Mouse (Mus musculus): ENCODE measurements around the gene Sema4a. TPM values are rescaled to one million over a fixed set of nuclear protein-coding genes. Genes with fewer than 3 reads are reported as not detected.

The Sema4a gene
- polyA plus RNA-seq, 1 experiment from 2014 or later: 30.9 TPM

DNA sequence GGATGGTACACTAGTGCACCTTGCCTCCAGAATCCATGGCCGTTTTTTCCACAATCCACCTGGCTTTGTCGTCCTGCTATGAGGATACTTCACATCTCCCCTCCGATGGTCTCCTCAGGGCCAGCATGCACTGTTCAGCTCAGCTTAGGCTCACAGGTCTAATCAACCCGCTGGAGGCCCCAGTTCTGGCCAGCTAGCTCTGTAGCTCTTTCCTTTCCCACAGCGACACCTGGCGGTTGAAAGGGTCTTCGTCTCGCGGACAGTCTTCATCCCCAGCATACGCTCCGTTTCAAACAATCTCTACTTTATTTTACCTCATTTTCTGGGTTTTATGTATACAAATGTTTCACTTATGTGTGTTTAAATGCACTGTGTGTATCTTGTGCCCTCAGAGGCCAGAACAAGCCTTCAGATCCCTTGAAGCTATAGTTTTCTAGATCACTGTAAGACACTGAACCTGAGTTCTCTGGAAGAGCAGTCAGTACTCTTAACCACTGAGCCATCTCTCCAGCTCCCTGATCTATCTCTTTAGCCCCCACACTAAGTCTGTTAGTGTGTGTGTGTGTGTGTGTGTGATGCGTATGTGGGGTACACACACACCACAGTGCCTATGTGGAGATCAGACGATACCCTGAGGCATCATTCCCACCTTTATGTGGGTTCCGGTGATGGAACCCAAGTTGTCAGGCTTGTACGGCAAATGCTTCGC, 6.3 kb upstream of the Sema4a start:
- H3K9ac ChIP-seq: no peak overlapping the region
- no peaks in the 10 kb centered on the region for H3K9me3 ChIP-seq
- peaks cover 5% of the 10 kb centered on the region; the same call in 1 of the 2 replicates for H3K4me1 ChIP-seq (replicated peaks)
- ATAC-seq: peak; percentile 76
- WGBS: 27% methylated on average over 16 of the region's 16 CpGs
- H3K27ac ChIP-seq: no peak overlapping the region
- H3K4me2 ChIP-seq (replicated peaks): no peak overlapping the region
- H3K27me3 ChIP-seq (replicated peaks): no peaks in the 10 kb centered on the region
- no peaks in the 10 kb centered on the region for H3K36me3 ChIP-seq
- no peak overlapping the region for H3K4me3 ChIP-seq (replicated peaks)

GRCm38 (mm10) chr3:88465127-88465526, 4.1 kb upstream of the Sema4a start:
- no peak overlapping the region for H3K9ac ChIP-seq
- ATAC-seq: no peak
- 65% methylated on average over 2 of the region's 2 CpGs for WGBS

GRCm38 (mm10) chr3:88464425-88464824, 3.4 kb upstream of the Sema4a start:
- H3K4me3 ChIP-seq (replicated peaks): no peak overlapping the region

More at GRCm38 (mm10) chr3:88465127-88465526, 4.1 kb upstream of the Sema4a start:
- H3K27ac ChIP-seq: no peak overlapping the region
- no peak overlapping the region for H3K4me3 ChIP-seq (replicated peaks)
- no peak overlapping the region for H3K4me2 ChIP-seq (replicated peaks)
- 0 out of 2 replicates have a peak, but pooled peaks cover 2% of the 10 kb centered on the region for H3K4me1 ChIP-seq (replicated peaks)
- no peaks in the 10 kb centered on the region for H3K27me3 ChIP-seq (replicated peaks)
- no peaks in the 10 kb centered on the region for H3K36me3 ChIP-seq
- no peaks in the 10 kb centered on the region for H3K9me3 ChIP-seq

GRCm38 (mm10) chr3:88460029-88460428, 953 bp downstream of the Sema4a start:
- Histone ChIP-seq H3K9me3 (no peaks in the 10 kb centered on the region), H3K9ac (no peak overlapping the region), H3K36me3 (no peaks in the 10 kb centered on the region), H3K4me1 (replicated peaks) (peaks cover 26% of the 10 kb centered on the region; the same call in 1 of the 2 replicates), H3K4me2 (replicated peaks) (no peak overlapping the region), H3K27ac (no peak overlapping the region), H3K4me3 (replicated peaks) (no peak overlapping the region), H3K27me3 (replicated peaks) (0 out of 2 replicates have a peak, but pooled peaks cover 4% of the 10 kb centered on the region)
- ATAC-seq: no peak
- 77% methylated on average over 5 of the region's 5 CpGs for WGBS

More at GRCm38 (mm10) chr3:88464425-88464824, 3.4 kb upstream of the Sema4a start:
- Histone ChIP-seq H3K27me3 (replicated peaks) (no peaks in the 10 kb centered on the region), H3K27ac (no peak overlapping the region), H3K4me2 (replicated peaks) (no peak overlapping the region), H3K9me3 (no peaks in the 10 kb centered on the region), H3K9ac (no peak overlapping the region), H3K4me1 (replicated peaks) (0 out of 2 replicates have a peak, but pooled peaks cover 2% of the 10 kb centered on the region), H3K36me3 (no peaks in the 10 kb centered on the region)
- WGBS: 44% methylated on average over 3 of the region's 3 CpGs
- no peak for ATAC-seq

- Histone ChIP-seq H3K27ac (no peak overlapping the region), H3K9me3 (no peaks in the 10 kb centered on the region), H3K4me2 (replicated peaks) (peak overlapping the region; percentile 35), H3K4me3 (replicated peaks) (no peak overlapping the region), H3K9ac (no peak overlapping the region), H3K36me3 (no peaks in the 10 kb centered on the region), H3K27me3 (replicated peaks) (0 out of 2 replicates have a peak, but pooled peaks cover 4% of the 10 kb centered on the region), H3K4me1 (replicated peaks) (peaks cover 30% of the 10 kb centered on the region; the same call in 1 of the 2 replicates)
- ATAC-seq: no peak
- WGBS: 3% methylated on average over 14 of the region's 14 CpGs
These were observed 2.2 kb downstream of the Sema4a start for GRCm38 (mm10) chr3:88458778-88459219.

DNA sequence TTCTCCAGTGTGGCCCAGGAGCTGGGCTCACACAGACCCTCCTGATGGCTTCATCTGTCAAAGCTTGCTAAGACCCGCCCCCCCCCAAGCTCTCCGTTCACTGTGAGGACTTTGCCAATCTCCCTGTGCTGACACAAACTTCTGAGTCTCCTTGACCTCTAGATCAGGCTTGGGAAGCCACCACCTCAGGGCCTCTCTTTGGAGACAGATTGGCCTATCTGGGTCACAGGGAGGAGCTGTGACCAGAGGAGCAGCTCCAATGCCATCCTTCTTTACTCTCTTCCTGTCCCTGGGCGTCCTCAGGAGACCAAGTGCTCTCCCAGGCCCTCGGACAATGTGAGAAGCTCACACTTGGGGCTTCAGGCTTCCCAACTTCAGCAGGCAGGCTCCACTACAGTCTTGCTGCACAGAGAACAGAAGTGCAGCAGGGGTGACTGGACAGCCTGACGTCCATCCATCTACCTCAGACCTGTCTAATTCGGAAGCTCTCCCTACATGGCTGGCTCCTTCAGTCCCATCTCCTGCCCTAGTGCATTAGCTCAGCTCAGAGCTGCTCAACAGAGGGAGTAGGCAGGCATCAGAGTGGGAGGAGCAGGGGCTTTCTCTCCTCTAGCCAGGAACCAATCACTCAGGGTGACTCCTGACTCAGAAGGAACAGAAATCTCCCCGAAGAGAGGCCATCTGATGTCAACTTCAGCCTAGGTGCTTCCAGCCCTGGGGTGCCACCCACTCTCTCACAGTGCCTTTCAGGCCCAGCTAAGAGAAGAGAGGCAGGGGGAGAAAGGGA, 4.0 kb downstream of the Sema4a start:
- Histone ChIP-seq H3K36me3 (no peaks in the 10 kb centered on the region), H3K27me3 (replicated peaks) (0 out of 2 replicates have a peak, but pooled peaks cover 4% of the 10 kb centered on the region), H3K4me3 (replicated peaks) (no peak overlapping the region), H3K9me3 (no peaks in the 10 kb centered on the region), H3K4me2 (replicated peaks) (peak overlapping the region; percentile 49; the same call in 1 of the 2 replicates), H3K9ac (no peak overlapping the region), H3K4me1 (replicated peaks) (peaks cover 33% of the 10 kb centered on the region; the same call in 1 of the 2 replicates), H3K27ac (peak overlapping the region; percentile 54)
- ATAC-seq: peak; percentile 3; the same call in 1 of the 2 replicates
- 66% methylated on average over 7 of the region's 7 CpGs for WGBS

DNA sequence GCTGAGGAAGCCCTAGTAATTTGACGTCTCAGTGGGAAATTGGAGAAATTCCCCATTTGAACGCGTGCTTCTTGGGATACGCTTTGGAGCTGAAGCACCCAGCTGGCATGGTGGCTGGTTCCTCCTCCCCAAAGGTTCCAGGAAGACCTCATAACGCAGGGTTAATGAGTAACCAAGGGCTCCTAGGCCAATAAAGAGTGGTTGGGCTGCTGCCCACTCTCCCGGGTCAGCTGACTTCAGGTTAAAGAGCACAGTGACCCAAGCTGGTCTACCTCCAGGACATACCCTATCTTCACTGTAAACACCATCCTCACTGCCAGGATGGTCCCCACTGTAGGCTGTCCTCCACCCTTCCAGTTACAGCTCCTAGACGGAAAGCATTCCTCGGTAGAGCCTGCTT, 4.7 kb downstream of the Sema4a start:
- Histone ChIP-seq H3K4me3 (replicated peaks) (no peak overlapping the region), H3K4me2 (replicated peaks) (peak overlapping the region; percentile 49), H3K9me3 (no peaks in the 10 kb centered on the region), H3K27me3 (replicated peaks) (0 out of 2 replicates have a peak, but pooled peaks cover 4% of the 10 kb centered on the region), H3K9ac (no peak overlapping the region), H3K36me3 (no peaks in the 10 kb centered on the region), H3K27ac (peak overlapping the region; percentile 93), H3K4me1 (replicated peaks) (peaks cover 33% of the 10 kb centered on the region; the same call in 1 of the 2 replicates)
- WGBS: 66% methylated on average over 8 of the region's 8 CpGs
- ATAC-seq: peak; percentile 55

- Histone ChIP-seq H3K27ac (peak overlapping the region; percentile 93), H3K9me3 (no peaks in the 10 kb centered on the region), H3K27me3 (replicated peaks) (0 out of 2 replicates have a peak, but pooled peaks cover 4% of the 10 kb centered on the region), H3K9ac (peak overlapping the region; percentile 42), H3K4me2 (replicated peaks) (peak overlapping the region; percentile 49), H3K4me3 (replicated peaks) (peak overlapping the region; percentile 21), H3K4me1 (replicated peaks) (peaks cover 36% of the 10 kb centered on the region), H3K36me3 (no peaks in the 10 kb centered on the region)
- 64% methylated on average over 18 of the region's 18 CpGs for WGBS
- peak; percentile 48 for ATAC-seq
These were observed 5.3 kb downstream of the Sema4a start for GRCm38 (mm10) chr3:88455588-88456264.

GRCm38 (mm10) chr3:88454762-88455587, 6.0 kb downstream of the Sema4a start:
- ATAC-seq: peak; percentile 69
- Histone ChIP-seq H3K27ac (peak overlapping the region; percentile 93), H3K9me3 (no peaks in the 10 kb centered on the region), H3K4me1 (replicated peaks) (peaks cover 42% of the 10 kb centered on the region), H3K36me3 (no peaks in the 10 kb centered on the region), H3K4me3 (replicated peaks) (peak overlapping the region; percentile 21), H3K9ac (peak overlapping the region; percentile 42), H3K27me3 (replicated peaks) (0 out of 2 replicates have a peak, but pooled peaks cover 4% of the 10 kb centered on the region), H3K4me2 (replicated peaks) (peak overlapping the region; percentile 49)
- WGBS: 48% methylated on average over 9 of the region's 9 CpGs

- ATAC-seq: no peak
- Histone ChIP-seq H3K27ac (no peak overlapping the region), H3K36me3 (no peaks in the 10 kb centered on the region), H3K4me2 (replicated peaks) (0 out of 2 replicates have a peak overlapping the region, but pooled peaks have one; percentile 49), H3K4me1 (replicated peaks) (peaks cover 51% of the 10 kb centered on the region), H3K27me3 (replicated peaks) (0 out of 2 replicates have a peak, but pooled peaks cover 2% of the 10 kb centered on the region), H3K9me3 (no peaks in the 10 kb centered on the region), H3K9ac (no peak overlapping the region), H3K4me3 (replicated peaks) (no peak overlapping the region)
- WGBS: 77% methylated on average over 8 of the region's 8 CpGs
These were observed 7.0 kb downstream of the Sema4a start for GRCm38 (mm10) chr3:88453986-88454385.

DNA sequence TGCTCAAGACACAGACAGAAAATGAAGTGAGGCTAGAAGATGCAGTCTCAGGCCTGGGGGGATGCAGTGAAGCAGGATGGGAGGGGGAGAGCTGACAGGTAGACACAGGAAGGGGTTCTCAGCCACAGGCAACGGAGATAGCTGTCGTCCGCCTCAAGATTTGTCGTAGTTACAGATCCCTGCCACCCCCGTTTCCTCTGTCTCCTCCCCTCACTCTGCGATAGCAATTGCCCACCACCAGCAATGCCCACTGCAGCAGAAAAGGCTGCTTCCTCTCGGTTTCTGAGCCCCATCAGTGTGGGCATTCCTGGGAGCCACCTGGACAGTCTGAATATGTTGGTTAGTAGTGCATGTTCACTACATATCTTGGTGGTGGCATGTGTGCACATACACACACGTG, 7.6 kb downstream of the Sema4a start:
- Histone ChIP-seq H3K36me3 (no peaks in the 10 kb centered on the region), H3K27ac (no peak overlapping the region), H3K27me3 (replicated peaks) (no peaks in the 10 kb centered on the region), H3K4me1 (replicated peaks) (peaks cover 48% of the 10 kb centered on the region), H3K9ac (no peak overlapping the region), H3K4me2 (replicated peaks) (no peak overlapping the region), H3K4me3 (replicated peaks) (no peak overlapping the region), H3K9me3 (no peaks in the 10 kb centered on the region)
- ATAC-seq: no peak
- WGBS: 55% methylated on average over 8 of the region's 8 CpGs

All from intestine, embryonic 15.5 days (tissue).